Mouse (Mus musculus): Measurements from ENCODE around the gene Arxes1.
"Not testable (repeated sequence)": the region's sequence is repeated elsewhere in the genome, so short reads cannot be mapped to it uniquely, and the experiment has no call there.

Gene Arxes1

GRCm38 (mm10) chrX:136032799-136033763 lies at the start of gene Arxes1:
Gene Arxes1 (plus strand): TSS chrX:136033367.
- in situ Hi-C loops (cut with MboI, MseI), result loop anchor here (5.0 kb wide), 1 partner anchor 41 kb away; the partner anchor contains the start of gene Arxes2 (in 2 of the 2)

GRCm38 (mm10) chrX:135984539-135985260 lies 48.5 kb upstream of the Arxes1 start:
- in situ Hi-C loops (cut with MboI, MseI), result loop anchor here in 1 of 2 experiments (10.0 kb wide), 1 partner anchor 300 kb away; no protein-coding TSS in a partner anchor

GRCm38 (mm10) chrX:135986267-135986666 lies 46.9 kb upstream of the Arxes1 start:
- in situ Hi-C loops (cut with MboI, MseI), result loop anchor here in 1 of 2 experiments (10.0 kb wide), 1 partner anchor 299 kb away; no protein-coding TSS in a partner anchor

- in situ Hi-C loops (cut with MboI, MseI), result loop anchor here (5.0 kb wide), 1 partner anchor 42 kb away; the partner anchor contains the start of gene Arxes1 (in 2 of the 2)
Observed at GRCm38 (mm10) chrX:135990661-135991060, 42.5 kb upstream of the Arxes1 start.

- in situ Hi-C loops (cut with MboI, MseI), result loop anchor here (5.0 kb wide), 1 partner anchor 39 kb away; the partner anchor contains the start of gene Arxes1 (in 2 of the 2)
Observed at GRCm38 (mm10) chrX:135993192-135993594, 40.0 kb upstream of the Arxes1 start.

DNA sequence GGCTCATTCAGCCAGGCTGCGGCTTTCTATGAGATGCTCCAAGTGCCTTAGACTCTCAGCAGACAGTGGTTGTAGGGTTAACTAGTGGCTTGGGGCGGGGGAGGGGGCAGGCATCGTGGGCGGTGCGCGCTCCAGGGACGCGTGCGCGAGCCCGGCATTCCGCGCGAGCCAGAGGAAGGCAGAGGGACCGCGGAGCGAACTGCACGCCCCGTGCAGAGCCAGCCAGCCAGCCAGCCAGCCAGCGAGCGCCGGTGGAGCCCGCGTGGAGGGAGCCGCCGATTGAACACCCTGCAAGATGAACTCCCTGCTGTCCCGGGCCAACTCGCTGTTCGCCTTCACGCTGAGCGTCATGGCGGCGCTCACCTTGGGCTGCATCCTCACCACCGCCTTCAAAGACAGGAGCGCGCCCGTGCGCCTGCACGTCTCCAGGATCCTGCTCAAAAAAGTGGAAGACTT lies 39.5 kb upstream of the Arxes1 start, which contains the start of gene Arxes2:
Arxes2 (plus strand) TSS at position 161 of the 456 bp plus-strand sequence.
- in situ Hi-C loops (cut with MboI, MseI), result loop anchor here (5.0 kb wide), 1 partner anchor 39 kb away; the partner anchor contains the start of gene Arxes1 (in 2 of the 2)

DNA sequence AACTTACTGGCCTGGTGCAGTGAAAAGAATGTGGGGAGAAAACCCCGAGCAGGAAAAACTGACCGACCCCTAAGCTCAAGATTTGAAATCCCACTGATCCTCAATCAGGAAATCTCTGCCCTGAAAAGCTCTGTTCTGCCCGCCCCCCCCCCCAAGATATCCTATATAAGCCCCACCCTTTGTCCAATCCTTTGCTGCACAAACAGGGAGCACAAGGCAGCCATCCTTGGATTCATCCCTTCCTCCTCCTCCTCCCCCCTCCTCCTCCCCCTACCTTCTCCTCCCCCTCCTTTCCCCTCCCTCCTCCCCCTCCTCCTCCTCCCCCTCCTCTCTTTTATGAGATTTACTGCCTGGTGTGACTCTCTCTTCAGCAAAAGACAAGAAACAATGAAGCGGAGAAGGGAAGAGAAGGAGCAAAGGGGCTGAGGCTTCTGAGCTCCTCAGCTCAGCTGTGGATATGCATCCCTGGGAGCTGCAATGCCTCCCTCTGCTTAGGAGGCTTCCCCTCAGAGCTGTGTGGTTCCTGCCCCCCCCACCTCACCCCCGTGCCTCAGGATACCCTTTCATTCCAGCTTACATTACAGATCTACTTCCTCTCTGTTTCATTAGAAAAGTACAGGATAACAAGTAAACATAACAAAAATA lies 25.8 kb upstream of the Arxes1 start:
- in situ Hi-C loops (cut with MboI, MseI), result no loop called here

DNA sequence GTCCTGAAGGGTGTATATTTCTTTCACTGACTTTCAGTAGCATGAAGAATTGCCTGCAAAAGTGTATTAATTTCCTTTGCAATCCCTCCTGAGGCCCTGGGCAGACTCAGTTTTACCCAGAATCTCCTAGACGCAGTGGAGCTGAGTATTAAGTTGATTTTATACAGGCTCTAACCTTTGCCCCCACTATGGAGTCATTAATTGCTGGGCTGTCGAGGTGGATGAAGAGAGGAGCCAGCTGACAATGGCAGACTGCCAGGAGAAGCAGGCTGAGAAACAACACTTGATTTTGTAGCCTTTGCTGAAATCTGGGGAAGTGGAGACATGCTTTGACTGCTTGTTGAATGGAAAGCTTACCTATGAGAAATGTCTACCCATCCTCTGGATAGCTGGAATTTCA lies 18.8 kb upstream of the Arxes1 start:
- in situ Hi-C loops (cut with MboI, MseI), result no loop called here

DNA sequence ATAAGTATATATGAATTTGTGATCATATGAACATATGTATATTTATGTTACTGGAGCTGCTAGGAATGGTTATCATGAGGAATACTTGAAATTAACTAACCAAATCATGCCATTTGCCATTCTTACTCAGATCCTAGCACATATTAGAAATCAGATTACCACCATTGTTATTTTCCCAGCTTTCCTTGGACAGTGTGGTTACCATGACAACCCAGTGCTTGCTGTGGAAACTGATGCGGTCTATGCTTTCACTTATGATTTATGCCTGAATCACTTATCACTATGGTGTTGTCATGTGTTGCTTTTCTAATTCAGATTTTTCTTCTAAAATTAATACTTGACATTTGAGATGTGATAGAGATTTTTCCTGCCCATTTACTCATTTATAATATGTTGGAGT lies 2.8 kb upstream of the Arxes1 start:
- in situ Hi-C loops (cut with MboI, MseI), result loop anchor here (5.0 kb wide), 1 partner anchor 38 kb away; the partner anchor contains the start of gene Arxes2 (in 2 of the 2)

- in situ Hi-C loops (cut with MboI, MseI), result loop anchor here in 1 of 2 experiments (10.0 kb wide), 1 partner anchor 271 kb away; no protein-coding TSS in a partner anchor
Observed at GRCm38 (mm10) chrX:136043726-136044125, 10.6 kb downstream of the Arxes1 start.

DNA sequence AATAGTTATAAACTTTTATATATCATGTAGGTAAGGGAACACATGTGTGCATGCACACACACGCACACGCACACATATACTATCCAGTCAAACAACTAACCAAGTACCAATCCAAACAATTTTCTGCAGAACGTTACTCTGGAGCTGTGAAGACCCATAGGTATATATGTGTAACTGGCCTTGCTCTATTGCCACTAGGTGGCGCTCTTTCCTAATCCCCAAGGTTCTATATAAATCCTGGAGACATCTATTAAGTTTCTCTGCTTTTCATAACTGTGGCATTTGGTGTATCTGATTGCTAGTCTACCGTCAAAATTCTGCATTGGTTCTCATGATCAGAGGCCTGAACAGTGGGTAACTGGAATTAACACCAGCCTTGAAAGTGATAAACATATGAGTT lies 14.4 kb downstream of the Arxes1 start:
- in situ Hi-C loops (cut with MboI, MseI), result loop anchor here in 1 of 2 experiments (5.0 to 10.0 kb wide), 2 partner anchors 65 to 267 kb away; no protein-coding TSS in a partner anchor

- in situ Hi-C loops (cut with MboI, MseI), result no loop called here
Observed at GRCm38 (mm10) chrX:136051219-136051618, 18.1 kb downstream of the Arxes1 start.

DNA sequence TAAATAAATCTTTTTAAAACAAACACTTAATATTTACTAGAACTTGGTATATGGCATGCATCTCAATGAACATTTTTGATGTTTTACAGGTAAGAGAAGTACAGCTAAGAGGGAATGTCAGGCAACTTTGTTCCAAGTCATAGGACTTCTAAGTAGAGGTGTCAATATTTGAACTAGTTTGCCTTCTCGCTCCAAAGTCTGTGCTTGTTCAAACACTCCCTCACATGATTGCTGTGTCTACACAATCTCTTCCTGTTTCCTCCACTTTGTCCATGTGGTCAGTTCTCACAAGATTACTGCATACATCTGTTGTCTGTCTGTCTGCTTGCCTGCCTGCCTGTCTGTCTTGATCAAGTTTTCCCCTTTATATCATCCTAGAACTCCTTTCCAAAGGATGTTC lies 27.5 kb downstream of the Arxes1 start:
- in situ Hi-C loops (cut with MboI, MseI), result no loop called here

- in situ Hi-C loops (cut with MboI, MseI), result not testable (repeated sequence)
Observed at GRCm38 (mm10) chrX:136067201-136067991, 34.2 kb downstream of the Arxes1 start.

GRCm38 (mm10) chrX:136068020-136068419 lies 34.9 kb downstream of the Arxes1 start, which contains the start of gene Bex2:
Gene Bex2 (minus strand): TSS chrX:136068236.
- in situ Hi-C loops (cut with MboI, MseI), result not testable (repeated sequence)

Measured in T-helper 17 cell (primary cell).